Mouse (Mus musculus): Measurements from ENCODE around the gene Ppp1r9a.

GRCm38 (mm10) chr6:5082740-5083139 is 180.0 kb downstream of the Ppp1r9a start:
- TF ChIP-seq POLR2A (IDR thresholded peaks at IDR 0.05; ENCODE audit: borderline replicate concordance, extremely low read depth, insufficient read depth, insufficient read length, poor library complexity, severe bottlenecking) (no peak), CTCF (IDR thresholded peaks at IDR 0.05; ENCODE audit: borderline replicate concordance, extremely low read depth, insufficient read depth, insufficient read length) (no peak)
